Comparison of ENCODE assay signal across 8 mouse cellular contexts in the genomic region with DNA sequence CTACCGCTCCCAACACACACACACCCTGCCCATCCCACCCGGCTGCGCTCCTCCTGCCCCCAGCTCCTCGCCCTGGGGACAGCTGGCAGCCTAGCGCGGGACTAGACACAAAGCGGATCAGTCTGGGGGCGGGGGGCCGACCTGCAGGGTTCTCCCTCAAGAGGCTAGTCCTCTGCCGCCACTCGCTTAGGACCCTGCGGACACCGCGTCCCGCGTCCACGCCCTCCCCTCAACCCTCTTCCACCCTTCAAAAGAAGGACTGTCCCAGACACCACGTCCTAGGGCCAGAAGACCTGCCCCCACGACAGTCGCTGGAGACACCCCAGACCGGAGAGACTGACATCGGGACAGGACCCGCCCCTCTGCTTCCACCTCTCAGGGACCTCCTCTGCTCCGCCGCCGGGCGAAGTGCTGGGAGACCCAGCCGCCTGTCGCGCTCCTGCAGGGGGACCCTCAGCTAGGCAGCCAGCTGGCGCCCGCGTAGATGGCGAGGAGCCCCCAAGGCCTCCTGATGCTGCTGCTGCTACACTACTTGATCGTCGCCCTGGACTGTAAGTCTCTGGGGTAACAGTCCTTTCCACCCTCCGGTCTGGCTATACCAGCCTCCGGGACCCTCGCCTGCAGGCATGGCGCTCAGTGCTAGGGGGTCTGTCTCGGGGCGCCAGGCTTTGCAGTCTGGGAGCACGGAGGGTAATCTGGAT. TPM values are rescaled to one million over a fixed set of nuclear protein-coding genes. Genes with fewer than 3 reads are reported as not detected.
DNase-seq lines count a peak whose midpoint lies in the region; ATAC-seq and TF ChIP-seq lines count a peak whose summit lies in the region.

Gene Jam2, plus strand, starts transcription at position 121 of the 701 bp plus-strand sequence.

- peaks cover 11% of the 10 kb centered on the region for H3K36me3 ChIP-seq in C2C12 (ENCODE audit: control insufficient read depth, insufficient read depth)
- H3K36me3 ChIP-seq in forebrain, embryonic 12.5 days (replicated peaks): peaks cover 13% of the 10 kb centered on the region
- H3K36me3 ChIP-seq in heart, embryonic 14.5 days (ENCODE audit: control insufficient read depth, insufficient read depth, low read length): no peaks in the 10 kb centered on the region
- no peaks in the 10 kb centered on the region for H3K36me3 ChIP-seq in kidney, postnatal 0 days (ENCODE audit: insufficient read depth, low read length)
- no peaks in the 10 kb centered on the region for H3K36me3 ChIP-seq in liver, embryonic 11.5 days (ENCODE audit: control insufficient read depth, insufficient read depth, low read length)
- no peaks in the 10 kb centered on the region for H3K36me3 ChIP-seq in stomach, embryonic 15.5 days

- peak within 1 kb of the TSS; percentile 71 for H3K4me3 ChIP-seq in C2C12 (ENCODE audit: insufficient read depth, poor library complexity, severe bottlenecking)
- H3K4me3 ChIP-seq in forebrain, embryonic 12.5 days (replicated peaks): peak within 1 kb of the TSS; percentile 72
- H3K4me3 ChIP-seq in heart, embryonic 14.5 days (ENCODE audit: control insufficient read depth in 1 of 2, insufficient read depth in 1 of 2, low read depth in 1 of 2, low read length in 2 of 2): peak within 1 kb of the TSS; percentile 59 to 69
- H3K4me3 ChIP-seq in kidney, postnatal 0 days (replicated peaks; ENCODE audit: low read depth, low read length): peak within 1 kb of the TSS; percentile 57
- peak within 1 kb of the TSS; percentile 54 for H3K4me3 ChIP-seq in liver, embryonic 11.5 days (ENCODE audit: low read depth, low read length)
- H3K4me3 ChIP-seq in stomach, embryonic 15.5 days (replicated peaks): peak within 1 kb of the TSS; percentile 61

- peak within 1 kb of the TSS; percentile 74 for H3K4me2 ChIP-seq in forebrain, embryonic 12.5 days
- peak within 1 kb of the TSS; percentile 99 for H3K4me2 ChIP-seq in heart, embryonic 14.5 days (ENCODE audit: low read length)
- H3K4me2 ChIP-seq in kidney, postnatal 0 days (ENCODE audit: low read length): peak within 1 kb of the TSS; percentile 99
- peak within 1 kb of the TSS; percentile 91 for H3K4me2 ChIP-seq in liver, embryonic 11.5 days
- H3K4me2 ChIP-seq in stomach, embryonic 15.5 days: peak within 1 kb of the TSS; percentile 99

- H3K79me3 ChIP-seq in C2C12 (ENCODE audit: low read depth): peaks cover 33% of the 10 kb centered on the region

- H3K4me1 ChIP-seq in forebrain, embryonic 12.5 days: peaks cover 15% of the 10 kb centered on the region
- H3K4me1 ChIP-seq in heart, embryonic 14.5 days (ENCODE audit: control insufficient read depth in 2 of 2, insufficient read depth in 2 of 2, low read length in 2 of 2): 0 out of 4 replicates have a peak, but pooled peaks cover 0 to 6% of the 10 kb centered on the region in 2 experiments
- peaks cover 10% of the 10 kb centered on the region; the same call in 1 of the 2 replicates for H3K4me1 ChIP-seq in kidney, postnatal 0 days (replicated peaks; ENCODE audit: insufficient read depth, low read length)
- no peaks in the 10 kb centered on the region for H3K4me1 ChIP-seq in liver, embryonic 11.5 days (replicated peaks; ENCODE audit: control insufficient read depth, insufficient read depth, low read length)
- no peaks in the 10 kb centered on the region for H3K4me1 ChIP-seq in stomach, embryonic 15.5 days

- H3K27ac ChIP-seq in forebrain, embryonic 12.5 days: peak within 1 kb of the TSS; percentile 97
- H3K27ac ChIP-seq in heart, embryonic 14.5 days (replicated peaks in 1 of 2; ENCODE audit: control insufficient read depth in 1 of 2, insufficient read depth in 1 of 2, low read depth in 2 of 2, low read length in 2 of 2): 0 out of 4 replicates have a peak within 1 kb of the TSS, but pooled peaks of 1 of the 2 experiments have one; percentile 28
- no peak within 1 kb of the TSS for H3K27ac ChIP-seq in kidney, postnatal 0 days
- no peak within 1 kb of the TSS for H3K27ac ChIP-seq in liver, embryonic 11.5 days (ENCODE audit: low read depth, low read length)
- H3K27ac ChIP-seq in stomach, embryonic 15.5 days: no peak within 1 kb of the TSS

- WGBS in forebrain, embryonic 12.5 days: under 1% methylated on average over 42 of the region's 43 CpGs
- under 1% methylated on average over 43 of the region's 43 CpGs for WGBS in heart, embryonic 14.5 days
- under 1% methylated on average over 40 of the region's 43 CpGs for WGBS in kidney, postnatal 0 days
- WGBS in liver, embryonic 11.5 days: 1% methylated on average over 43 of the region's 43 CpGs
- WGBS in stomach, embryonic 15.5 days: under 1% methylated on average over 40 of the region's 43 CpGs

- TF ChIP-seq POLR2A in brain, embryonic 14.5 days (IDR thresholded peaks at IDR 0.05; ENCODE audit: borderline replicate concordance, extremely low read depth, insufficient read depth, insufficient read length, poor library complexity, severe bottlenecking): peak; percentile 31; the same call in 1 of the 2 replicates

- ATAC-seq in forebrain, embryonic 12.5 days (ENCODE audit: low FRiP score): peak; percentile 88
- ATAC-seq in heart, embryonic 14.5 days (ENCODE audit: insufficient number of reproducible peaks, insufficient read depth, low FRiP score, low read depth): peak; percentile 85
- peak; percentile 80 for ATAC-seq in kidney, postnatal 0 days (replicated peaks; ENCODE audit: low FRiP score, low read depth)
- ATAC-seq in liver, embryonic 11.5 days (replicated peaks; ENCODE audit: low FRiP score): peak; percentile 70
- ATAC-seq in monocyte, adult 5-6 weeks (replicated peaks; ENCODE audit: insufficient number of reproducible peaks, low FRiP score, low TSS enrichment, poor library complexity, severe bottlenecking): 0 out of 2 replicates have a peak, but pooled peaks have one; percentile 31
- peak; percentile 75 for ATAC-seq in stomach, embryonic 15.5 days (ENCODE audit: insufficient read depth, low FRiP score, low read depth)

- no peaks in the 10 kb centered on the region for H3K9me3 ChIP-seq in forebrain, embryonic 12.5 days
- no peaks in the 10 kb centered on the region for H3K9me3 ChIP-seq in heart, embryonic 14.5 days (ENCODE audit: control insufficient read depth, low read length)
- no peaks in the 10 kb centered on the region for H3K9me3 ChIP-seq in kidney, postnatal 0 days (replicated peaks; ENCODE audit: low read length)
- no peaks in the 10 kb centered on the region for H3K9me3 ChIP-seq in liver, embryonic 11.5 days (ENCODE audit: control insufficient read depth, low read length)
- no peaks in the 10 kb centered on the region for H3K9me3 ChIP-seq in stomach, embryonic 15.5 days

- peak; percentile 89 for DNase-seq in brain, embryonic 14.5 days (ENCODE audit: low read depth)
- peak; percentile 61 for DNase-seq in kidney, postnatal 0 days (ENCODE audit: low spot score)
- peak; percentile 63 for DNase-seq in liver, embryonic 11.5 days (ENCODE audit: low spot score)

- peak within 1 kb of the TSS; percentile 84 for H3K9ac ChIP-seq in forebrain, embryonic 12.5 days
- peak within 1 kb of the TSS; percentile 74 for H3K9ac ChIP-seq in heart, embryonic 14.5 days (ENCODE audit: low read length)
- H3K9ac ChIP-seq in kidney, postnatal 0 days (ENCODE audit: low read depth, low read length): peak within 1 kb of the TSS; percentile 59
- peak within 1 kb of the TSS; percentile 35; the same call in 1 of the 2 replicates for H3K9ac ChIP-seq in liver, embryonic 11.5 days (ENCODE audit: low read depth, low read length)
- H3K9ac ChIP-seq in stomach, embryonic 15.5 days: peak within 1 kb of the TSS; percentile 56; the same call in 1 of the 2 replicates

- H3K27me3 ChIP-seq in C2C12 (ENCODE audit: control insufficient read depth, insufficient read depth, insufficient read length): no peaks in the 10 kb centered on the region
- no peaks in the 10 kb centered on the region for H3K27me3 ChIP-seq in forebrain, embryonic 12.5 days
- H3K27me3 ChIP-seq in heart, embryonic 14.5 days (ENCODE audit: control insufficient read depth, insufficient read depth, low read length): no peaks in the 10 kb centered on the region; the same call in 1 of the 2 replicates
- no peaks in the 10 kb centered on the region for H3K27me3 ChIP-seq in kidney, postnatal 0 days (ENCODE audit: insufficient read depth, low read length)
- peaks cover 37% of the 10 kb centered on the region for H3K27me3 ChIP-seq in liver, embryonic 11.5 days (replicated peaks; ENCODE audit: control insufficient read depth, insufficient read depth, low read length)
- H3K27me3 ChIP-seq in stomach, embryonic 15.5 days (replicated peaks): peaks cover 7% of the 10 kb centered on the region; the same call in 1 of the 2 replicates

- no peak for TF ChIP-seq CTCF in C2C12 (IDR thresholded peaks at IDR 0.05; ENCODE audit: control insufficient read depth, insufficient read depth, insufficient read length)
- TF ChIP-seq CTCF in brain, embryonic 14.5 days (IDR thresholded peaks at IDR 0.05; ENCODE audit: borderline replicate concordance, extremely low read depth, insufficient read depth, insufficient read length): no peak
- no peak for TF ChIP-seq CTCF in kidney, postnatal 0 days (IDR thresholded peaks at IDR 0.05; ENCODE audit: low read depth)

- peaks cover 48% of the 10 kb centered on the region for H3K79me2 ChIP-seq in C2C12 (ENCODE audit: control insufficient read depth, insufficient read depth)

- peak within 1 kb of the TSS; percentile 74 for H3ac ChIP-seq in C2C12 (ENCODE audit: control insufficient read depth, insufficient read length, low read depth)

TF ChIP-seq in C2C12, 6 proteins besides CTCF, POLR2A, EP300 and RAD21:
- TF ChIP-seq CEBPB (IDR thresholded peaks at IDR 0.05; ENCODE audit: low read depth) (no peak), FOSL1 (IDR thresholded peaks at IDR 0.05; ENCODE audit: insufficient read depth, low read length, poor library complexity, severe bottlenecking) (no peak), USF1 (IDR thresholded peaks at IDR 0.05; ENCODE audit: low read depth) (no peak), MYOG (IDR thresholded peaks at IDR 0.05; ENCODE audit: control insufficient read depth, extremely low read depth, insufficient read length) (no peak), MAX (IDR thresholded peaks at IDR 0.05) (no peak), MYOD1 (IDR thresholded peaks at IDR 0.05; ENCODE audit: control insufficient read depth, insufficient read length, low read depth) (no peak)

RNA-seq across cellular contexts. Expression of gene Jam2, which starts in this region (rescaled TPM):
- 44.5 TPM for polyA plus RNA-seq in C2C12 (2012; fragmentation: generic; extraction: Trizol)
- 26.8 and 30.3 TPM in 2 replicates for polyA plus RNA-seq in brain, embryonic 14.5 days (2012; rRNA removed)
- polyA plus RNA-seq in forebrain, embryonic 12.5 days (2016; fragmentation: Nextera tagmentation; extraction: Ambion mirVana): 43.1 and 46.5 TPM in 2 replicates
- 10.3 and 10.8 TPM in 2 replicates for polyA plus RNA-seq in heart, embryonic 14.5 days (2014; fragmentation: Nextera tagmentation; extraction: Ambion mirVana)
- 7.1 and 8.3 TPM in 2 replicates for polyA plus RNA-seq in kidney, postnatal 0 days (2015; fragmentation: Nextera tagmentation; extraction: Ambion mirVana)
- polyA plus RNA-seq in liver, embryonic 11.5 days (2014; fragmentation: Nextera tagmentation; extraction: Ambion mirVana): 1.4 and 1.7 TPM in 2 replicates
- total RNA-seq in monocyte, adult 5-6 weeks (2017): 0.19 TPM in 1 of 3 replicates, not detected in the others
- 4.2 and 5.7 TPM in 2 replicates for polyA plus RNA-seq in stomach, embryonic 15.5 days (2015; fragmentation: Nextera tagmentation; extraction: Ambion mirVana)

Comparison
In these comparisons a context has a peak if more than half of its experiments do, and no peak if none do; other contexts are left out.
1. Peak in ATAC-seq in monocyte, adult 5-6 weeks; RNA of the gene not detected or under 1 TPM.
2. ATAC-seq: peak in every context shown above with its lines; median percentile 88 in forebrain, embryonic 12.5 days; 85 in heart, embryonic 14.5 days; 80 in kidney, postnatal 0 days; 75 in stomach, embryonic 15.5 days; 70 in liver, embryonic 11.5 days; 31 in monocyte, adult 5-6 weeks.